Mouse (Mus musculus) heart, embryonic 14.5 days (tissue): ENCODE data around the gene Lysmd1. TPM values are rescaled to one million over a fixed set of nuclear protein-coding genes. Genes with fewer than 3 reads are reported as not detected.

Experiments
- ATAC-seq: fragments of 200-750 bp; cut with Nextera tagmentation; 2 replicates; pipeline ENCODE4 v1.8.0; 2017; ENCODE audit warnings: low read depth, moderate TSS enrichment; ENCODE audit not compliant: insufficient number of reproducible peaks, insufficient read depth, low FRiP score
- H3K27ac ChIP-seq, 2 experiments: fragments of 200-500 bp in 1 of 2; fragments of 300-500 bp in 1 of 2; sonication (generic) in 1 of 2; replicated peaks in 1 of 2; 2 replicates each; pipeline ENCODE4 v1.5.1; 2012 to 2014; ENCODE audit warnings: low read depth in 2 of 2, low read length in 2 of 2, control low read depth in 1 of 2, mild to moderate bottlenecking in 1 of 2, mixed read lengths in 1 of 2; ENCODE audit not compliant: control insufficient read depth in 1 of 2, insufficient read depth in 1 of 2
- H3K27me3 ChIP-seq: fragments of 300-500 bp; sonication (generic); 2 replicates; pipeline ENCODE4 v1.6.1; 2014; ENCODE audit warnings: mild to moderate bottlenecking, low read length, control low read depth; ENCODE audit not compliant: control insufficient read depth, insufficient read depth
- H3K36me3 ChIP-seq: fragments of 300-500 bp; sonication (generic); 2 replicates; pipeline ENCODE4 v1.6.1; 2014; ENCODE audit warnings: mild to moderate bottlenecking, control low read depth, low read length, mixed read lengths; ENCODE audit not compliant: control insufficient read depth, insufficient read depth
- H3K4me1 ChIP-seq, 2 experiments: fragments of 200-500 bp in 1 of 2; fragments of 300-500 bp in 1 of 2; sonication (generic) in 1 of 2; 2 replicates each; pipeline ENCODE4 v1.6.1; 2012 to 2014; ENCODE audit warnings: low read length in 2 of 2, control low read depth in 1 of 2, mixed read lengths in 1 of 2; ENCODE audit not compliant: control insufficient read depth in 2 of 2, insufficient read depth in 2 of 2
- H3K4me2 ChIP-seq: fragments of 300-500 bp; sonication (generic); 2 replicates; pipeline ENCODE4 v1.6.1; 2014; ENCODE audit warnings: mild to moderate bottlenecking, low read length
- H3K4me3 ChIP-seq, 2 experiments: fragments of 200-500 bp in 1 of 2; fragments of 300-500 bp in 1 of 2; sonication (generic) in 1 of 2; 2 replicates each; pipeline ENCODE4 v1.5.1; 2012 to 2014; ENCODE audit warnings: low read length in 2 of 2, mild to moderate bottlenecking in 2 of 2, control low read depth in 1 of 2, low read depth in 1 of 2, moderate library complexity in 1 of 2; ENCODE audit not compliant: control insufficient read depth in 1 of 2, insufficient read depth in 1 of 2
- H3K9ac ChIP-seq: fragments of 300-500 bp; sonication (generic); 2 replicates; pipeline ENCODE4 v1.6.1; 2014; ENCODE audit warnings: mild to moderate bottlenecking, low read length
- H3K9me3 ChIP-seq: fragments of 300-500 bp; sonication (generic); 2 replicates; pipeline ENCODE4 v1.6.1; 2016; ENCODE audit warnings: low read length, control low read depth; ENCODE audit not compliant: control insufficient read depth
- WGBS: fragments of 180-500 bp; shearing (Covaris S2); extraction: QIAGEN DNeasy Blood & Tissue Kit; methylation state at CpG from one replicate; pipeline ENCODE4 v1.1.7; 2014; 5-methylcytosine and 5-hydroxymethylcytosine counted together
- polyA plus RNA-seq: library from polyadenylated mRNA; unstranded; fragments of >200 nt; fragmentation: Nextera tagmentation; extraction: Ambion mirVana; gene quantifications from 2 replicates; pipeline ENCODE4 v1.2.1, GENCODE M21; 2014

Gene Lysmd1
- polyA plus RNA-seq, 1 experiment from 2014 or later, result 8.1 TPM

- no peak for ATAC-seq
- Histone ChIP-seq H3K36me3 (no peaks in the 10 kb centered on the region), H3K27me3 (no peaks in the 10 kb centered on the region), H3K9me3 (no peaks in the 10 kb centered on the region), H3K9ac (no peak overlapping the region), H3K4me3 (no peak overlapping the region), H3K4me2 (no peak overlapping the region), H3K27ac (no peak overlapping the region), H3K4me1 (peaks cover 2 to 17% of the 10 kb centered on the region in 2 experiments)
- 54% methylated on average over 2 of the region's 2 CpGs for WGBS
Measured at GRCm38 (mm10) chr3:95107898-95108297, 26.0 kb upstream of the Lysmd1 start.

- peaks cover 21% of the 10 kb centered on the region for H3K36me3 ChIP-seq
- under 1% methylated on average over 54 of the region's 54 CpGs for WGBS
- H3K9ac ChIP-seq, result peak within 1 kb of the TSS; percentile 89
- peak within 1 kb of the TSS; percentile 57 for H3K4me2 ChIP-seq
- peak; percentile 69 for ATAC-seq
- no peaks in the 10 kb centered on the region for H3K27me3 ChIP-seq
- H3K27ac ChIP-seq, result peak within 1 kb of the TSS; percentile 98 to 99
- H3K4me1 ChIP-seq, result peaks cover 2 to 8% of the 10 kb centered on the region in 2 experiments
- H3K4me3 ChIP-seq, result peak within 1 kb of the TSS; percentile 81 to 97
- no peaks in the 10 kb centered on the region for H3K9me3 ChIP-seq
Measured at GRCm38 (mm10) chr3:95110911-95111726, 22.8 kb upstream of the Lysmd1 start, which contains the start of gene Vps72. TSS of gene Vps72 (plus strand) at chr3:95111022.

GRCm38 (mm10) chr3:95112760-95113159 lies 21.1 kb upstream of the Lysmd1 start:
- H3K9ac ChIP-seq, result no peak overlapping the region
- H3K27me3 ChIP-seq, result no peaks in the 10 kb centered on the region
- peaks cover 2 to 8% of the 10 kb centered on the region in 2 experiments for H3K4me1 ChIP-seq
- H3K36me3 ChIP-seq, result peaks cover 35% of the 10 kb centered on the region
- no peaks in the 10 kb centered on the region for H3K9me3 ChIP-seq
- peak overlapping the region; percentile 57 for H3K4me2 ChIP-seq
- WGBS, result 88% methylated on average over 1 of the region's 1 CpGs
- H3K4me3 ChIP-seq, result no peak overlapping the region
- ATAC-seq, result no peak
- H3K27ac ChIP-seq, result no peak overlapping the region

- no peak for ATAC-seq
- no peak overlapping the region for H3K4me3 ChIP-seq
- H3K4me1 ChIP-seq, result no peaks in the 10 kb centered on the region
- 83% methylated on average over 2 of the region's 2 CpGs for WGBS
- no peak overlapping the region for H3K9ac ChIP-seq
- no peaks in the 10 kb centered on the region for H3K27me3 ChIP-seq
- H3K36me3 ChIP-seq, result peaks cover 85% of the 10 kb centered on the region
- no peaks in the 10 kb centered on the region for H3K9me3 ChIP-seq
- no peak overlapping the region for H3K4me2 ChIP-seq
- no peak overlapping the region for H3K27ac ChIP-seq
Measured at GRCm38 (mm10) chr3:95117751-95118150, 16.1 kb upstream of the Lysmd1 start.

GRCm38 (mm10) chr3:95121580-95121979 lies 12.3 kb upstream of the Lysmd1 start:
- Histone ChIP-seq H3K4me1 (peaks cover 14% of the 10 kb centered on the region in 2 experiments), H3K9me3 (no peaks in the 10 kb centered on the region), H3K4me3 (no peak overlapping the region), H3K36me3 (peaks cover 71% of the 10 kb centered on the region), H3K9ac (no peak overlapping the region), H3K27me3 (no peaks in the 10 kb centered on the region), H3K27ac (peak overlapping the region; percentile 59 to 67), H3K4me2 (no peak overlapping the region)
- peak; percentile 41; the same call in 1 of the 2 replicates for ATAC-seq
- 59% methylated on average over 6 of the region's 6 CpGs for WGBS

GRCm38 (mm10) chr3:95124246-95124645 lies 9.6 kb upstream of the Lysmd1 start, which contains the start of gene Tmod4:
TSS of gene Tmod4 (plus strand) at chr3:95124476.
- WGBS, result 51% methylated on average over 6 of the region's 6 CpGs

GRCm38 (mm10) chr3:95124972-95125371 lies 8.9 kb upstream of the Lysmd1 start:
- ATAC-seq, result 0 out of 2 replicates have a peak, but pooled peaks have one; percentile 9
- Histone ChIP-seq H3K9ac (no peak overlapping the region; the same call in 1 of the 2 replicates), H3K4me1 (peaks cover 14% of the 10 kb centered on the region in 2 experiments), H3K27me3 (no peaks in the 10 kb centered on the region), H3K4me2 (peak overlapping the region; percentile 30), H3K36me3 (peaks cover 51% of the 10 kb centered on the region), H3K27ac (peak overlapping the region; percentile 24 to 64), H3K9me3 (no peaks in the 10 kb centered on the region), H3K4me3 (no peak overlapping the region)
- 3% methylated on average over 5 of the region's 5 CpGs for WGBS

More at GRCm38 (mm10) chr3:95124246-95124645, 9.6 kb upstream of the Lysmd1 start, which contains the start of gene Tmod4:
- Histone ChIP-seq H3K4me2 (peak within 1 kb of the TSS; percentile 30), H3K4me1 (peaks cover 14% of the 10 kb centered on the region in 2 experiments), H3K9ac (no peak within 1 kb of the TSS; the same call in 1 of the 2 replicates), H3K4me3 (no peak within 1 kb of the TSS), H3K36me3 (peaks cover 51% of the 10 kb centered on the region), H3K27me3 (no peaks in the 10 kb centered on the region), H3K27ac (peak within 1 kb of the TSS; percentile 24 to 64), H3K9me3 (no peaks in the 10 kb centered on the region)
- ATAC-seq, result peak; percentile 43; the same call in 1 of the 2 replicates
